Mouse (Mus musculus) hindbrain, embryonic 13.5 days (tissue): ENCODE data around the gene Scaf11. TPM values are rescaled to one million over a fixed set of nuclear protein-coding genes. Genes with fewer than 3 reads are reported as not detected.
A peak's percentile ranks its signal among the peaks of the same experiment; 100 is the strongest.
"Not testable (repeated sequence)": the region's sequence is repeated elsewhere in the genome, so short reads cannot be mapped to it uniquely, and the experiment has no call there.

Source experiments
- ATAC-seq: fragments of 200-750 bp; cut with Nextera tagmentation; 2 replicates; pipeline ENCODE4 v1.8.0; 2017; ENCODE audit warnings: moderate TSS enrichment; ENCODE audit not compliant: low FRiP score
- H3K27ac ChIP-seq: fragments of 300-500 bp; sonication (generic); 2 replicates; pipeline ENCODE4 v1.5.1; 2015; ENCODE audit warnings: inconsistent platforms, mild to moderate bottlenecking, moderate library complexity
- H3K27me3 ChIP-seq: fragments of 300-500 bp; sonication (generic); 2 replicates; pipeline ENCODE4 v1.6.1; 2015; ENCODE audit warnings: mild to moderate bottlenecking, inconsistent platforms
- H3K36me3 ChIP-seq: fragments of 300-500 bp; sonication (generic); 2 replicates; pipeline ENCODE4 v1.6.1; 2015; ENCODE audit warnings: mild to moderate bottlenecking, inconsistent platforms
- H3K4me1 ChIP-seq: fragments of 300-500 bp; sonication (generic); replicated peaks from 2 replicates; pipeline ENCODE4 v1.6.1; 2015; ENCODE audit warnings: inconsistent platforms
- H3K4me2 ChIP-seq: fragments of 300-500 bp; sonication (generic); 2 replicates; pipeline ENCODE4 v1.6.1; 2015; ENCODE audit warnings: inconsistent platforms, mild to moderate bottlenecking, moderate library complexity
- H3K4me3 ChIP-seq: fragments of 300-500 bp; sonication (generic); 2 replicates; pipeline ENCODE4 v1.5.1; 2015; ENCODE audit warnings: mild to moderate bottlenecking, inconsistent platforms
- H3K9ac ChIP-seq: fragments of 300-500 bp; sonication (generic); 2 replicates; pipeline ENCODE4 v1.6.1; 2015; ENCODE audit warnings: mild to moderate bottlenecking, inconsistent platforms
- H3K9me3 ChIP-seq: fragments of 300-500 bp; sonication (generic); 2 replicates; pipeline ENCODE4 v1.6.1; 2016; ENCODE audit warnings: inconsistent platforms
- whole genome bisulfite sequencing: fragments of 180-500 bp; shearing (Covaris S2); methylation state at CpG from one replicate; pipeline ENCODE4 v1.1.7; 2015; 5-methylcytosine and 5-hydroxymethylcytosine counted together
- polyA plus RNA-seq: library from polyadenylated mRNA; unstranded; fragments of >200 nt; fragmentation: Nextera tagmentation; extraction: Ambion mirVana; gene quantifications from 2 replicates; pipeline ENCODE4 v1.2.1, GENCODE M21; 2015

Gene Scaf11
- polyA plus RNA-seq, 1 experiment from 2014 or later: 54.4 TPM

- peak; percentile 63 for ATAC-seq
Measured at GRCm38 (mm10) chr15:96461541-96462512, 1.2 kb upstream of the Scaf11 start.

GRCm38 (mm10) chr15:96460451-96460729, 253 bp downstream of the Scaf11 start:
- Histone ChIP-seq H3K36me3 (no peaks in the 10 kb centered on the region), H3K4me3 (peak overlapping the region; percentile 86), H3K27me3 (no peaks in the 10 kb centered on the region), H3K27ac (peak overlapping the region; percentile 98), H3K4me1 (peaks cover 28% of the 10 kb centered on the region), H3K4me2 (peak overlapping the region; percentile 58), H3K9me3 (no peaks in the 10 kb centered on the region), H3K9ac (peak overlapping the region; percentile 89)
- no peak for ATAC-seq
- WGBS: under 1% methylated on average over 39 of the region's 50 CpGs

More at GRCm38 (mm10) chr15:96461541-96462512, 1.2 kb upstream of the Scaf11 start:
- Histone ChIP-seq H3K9me3 (no peaks in the 10 kb centered on the region), H3K27ac (peak overlapping the region; percentile 96), H3K4me2 (peak overlapping the region; percentile 78), H3K27me3 (no peaks in the 10 kb centered on the region), H3K4me3 (peak overlapping the region; percentile 86), H3K4me1 (peaks cover 28% of the 10 kb centered on the region), H3K36me3 (no peaks in the 10 kb centered on the region), H3K9ac (peak overlapping the region; percentile 82)
- 14% methylated on average over 22 of the region's 22 CpGs for WGBS

DNA sequence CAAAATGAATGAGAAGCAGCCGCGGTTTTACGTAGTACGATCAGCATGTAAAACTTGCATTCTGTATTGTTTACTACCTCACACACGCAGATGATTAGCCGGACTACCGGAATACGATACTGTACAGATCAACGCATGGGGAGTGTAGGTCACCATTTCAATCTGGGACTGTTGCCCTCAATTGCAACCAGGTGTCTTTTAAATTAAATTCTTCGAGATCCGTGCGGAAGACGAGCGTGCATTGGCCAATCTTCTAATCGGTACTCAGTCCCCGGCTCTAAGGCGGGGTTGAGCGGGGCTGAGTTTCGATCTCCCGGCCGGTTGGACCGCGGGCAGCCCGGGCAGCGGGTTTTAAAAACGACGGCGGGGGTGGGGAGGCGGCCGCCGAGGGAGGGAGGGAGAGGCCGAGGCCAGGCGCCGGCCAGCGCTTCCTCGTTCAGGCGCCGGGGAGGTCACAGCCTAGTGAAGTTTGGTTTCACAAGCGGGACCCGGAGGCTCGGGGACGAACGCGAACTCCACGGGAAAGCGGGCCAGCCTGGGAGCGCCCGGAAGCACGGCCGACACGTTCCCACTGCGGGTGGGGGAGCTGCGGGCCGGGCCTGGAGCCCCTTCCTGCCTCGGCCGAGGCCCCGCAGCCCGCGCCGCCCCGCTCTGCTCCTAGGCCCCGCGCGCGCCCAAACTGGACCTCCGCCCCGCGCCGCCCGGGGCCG, 747 bp downstream of the Scaf11 start:
- Histone ChIP-seq H3K27ac (peak overlapping the region; percentile 98), H3K27me3 (no peaks in the 10 kb centered on the region), H3K4me2 (peak overlapping the region; percentile 58), H3K4me3 (peak overlapping the region; percentile 86), H3K4me1 (peaks cover 28% of the 10 kb centered on the region), H3K9me3 (no peaks in the 10 kb centered on the region), H3K36me3 (no peaks in the 10 kb centered on the region), H3K9ac (peak overlapping the region; percentile 89)
- WGBS: under 1% methylated on average over 66 of the region's 71 CpGs
- ATAC-seq: peak; percentile 37

GRCm38 (mm10) chr15:96458273-96458672, 2.4 kb downstream of the Scaf11 start:
- no peaks in the 10 kb centered on the region for H3K27me3 ChIP-seq

GRCm38 (mm10) chr15:96457338-96457664, 3.3 kb downstream of the Scaf11 start:
- Histone ChIP-seq H3K4me2 (no peak overlapping the region), H3K36me3 (no peaks in the 10 kb centered on the region), H3K9ac (no peak overlapping the region), H3K4me1 (peaks cover 28% of the 10 kb centered on the region), H3K9me3 (no peaks in the 10 kb centered on the region), H3K4me3 (no peak overlapping the region), H3K27me3 (no peaks in the 10 kb centered on the region), H3K27ac (no peak overlapping the region)
- ATAC-seq: no peak
- 66% methylated on average over 3 of the region's 3 CpGs for WGBS

More at GRCm38 (mm10) chr15:96458273-96458672, 2.4 kb downstream of the Scaf11 start:
- no peak for ATAC-seq
- Histone ChIP-seq H3K27ac (no peak overlapping the region), H3K4me1 (peaks cover 28% of the 10 kb centered on the region), H3K36me3 (no peaks in the 10 kb centered on the region), H3K9me3 (no peaks in the 10 kb centered on the region), H3K9ac (no peak overlapping the region), H3K4me2 (no peak overlapping the region), H3K4me3 (no peak overlapping the region)
- 89% methylated on average over 3 of the region's 3 CpGs for WGBS

DNA sequence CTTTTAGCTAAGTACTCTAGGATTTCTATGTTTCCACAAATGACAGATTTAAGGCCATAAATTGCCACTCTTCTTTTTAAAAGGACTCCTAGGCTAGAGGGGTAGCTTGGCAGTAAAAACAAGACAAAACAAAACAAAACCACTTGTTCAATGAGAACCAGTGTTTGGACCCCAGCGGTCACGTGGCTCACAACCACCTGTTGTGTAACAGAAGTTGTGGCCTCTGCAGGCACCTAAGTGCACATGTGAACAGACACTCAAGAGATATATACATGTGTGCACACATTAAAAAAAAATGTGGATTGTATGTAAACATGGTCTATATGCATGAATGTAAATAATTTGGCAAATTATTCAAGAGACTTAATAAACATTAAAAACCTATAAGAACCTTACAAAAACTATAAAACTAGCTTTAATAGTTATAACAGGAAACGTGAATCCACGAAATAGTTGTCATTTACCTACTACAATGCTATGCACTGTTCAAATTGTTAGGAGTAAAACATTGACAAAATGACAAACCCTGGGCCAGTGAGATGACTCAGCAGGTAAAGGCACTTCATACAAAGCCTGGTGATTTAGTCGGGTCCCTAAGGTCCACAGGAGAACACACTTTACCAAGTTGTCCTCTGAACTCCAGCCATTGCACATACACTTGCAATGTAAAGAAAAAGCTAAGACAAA, 3.8 kb downstream of the Scaf11 start:
- Histone ChIP-seq H3K36me3 (peaks cover under 1% of the 10 kb centered on the region), H3K27ac (no peak overlapping the region), H3K4me1 (peaks cover 23% of the 10 kb centered on the region), H3K4me2 (no peak overlapping the region), H3K9me3 (no peaks in the 10 kb centered on the region), H3K4me3 (no peak overlapping the region), H3K27me3 (no peaks in the 10 kb centered on the region), H3K9ac (no peak overlapping the region)
- ATAC-seq: no peak
- 86% methylated on average over 5 of the region's 5 CpGs for WGBS

DNA sequence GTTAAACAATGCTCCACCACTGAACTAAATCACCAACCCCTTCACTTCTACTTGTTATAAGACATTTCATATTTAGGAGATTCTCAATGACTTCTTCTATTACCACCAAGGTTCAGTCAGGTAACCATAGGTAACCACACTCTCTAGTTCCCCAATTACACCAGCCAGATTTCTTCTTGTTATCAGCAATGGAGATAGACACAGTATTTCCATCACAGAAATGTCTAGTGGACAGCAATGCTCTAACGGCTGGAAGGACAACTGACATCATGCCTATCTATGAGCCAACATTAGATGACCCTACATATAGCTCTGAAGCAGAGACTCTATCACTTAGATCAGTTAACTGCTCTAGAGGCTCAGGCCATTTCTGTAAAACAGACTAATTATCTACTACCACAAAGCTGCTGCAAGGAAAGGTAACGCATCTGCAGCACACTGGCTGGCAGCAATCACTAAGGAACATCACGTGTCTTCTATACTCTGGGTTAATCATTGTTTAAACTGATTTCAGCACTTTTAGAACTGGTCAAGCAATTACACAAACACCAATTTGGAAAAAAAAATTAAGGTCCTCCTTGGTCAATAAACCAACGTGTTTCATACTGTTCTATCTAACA, 4.9 kb downstream of the Scaf11 start:
- no peaks in the 10 kb centered on the region for H3K27me3 ChIP-seq
- H3K9me3 ChIP-seq: no peaks in the 10 kb centered on the region
- WGBS: 65% methylated on average over 4 of the region's 4 CpGs
- H3K9ac ChIP-seq: no peak overlapping the region
- no peak overlapping the region for H3K4me2 ChIP-seq
- no peak overlapping the region for H3K27ac ChIP-seq
- H3K36me3 ChIP-seq: peaks cover 12% of the 10 kb centered on the region
- peaks cover 19% of the 10 kb centered on the region for H3K4me1 ChIP-seq
- no peak overlapping the region for H3K4me3 ChIP-seq
- ATAC-seq: no peak

- no peak for ATAC-seq
- no peak overlapping the region for H3K4me3 ChIP-seq
- WGBS: 93% methylated on average over 1 of the region's 1 CpGs
- no peak overlapping the region for H3K4me2 ChIP-seq
- H3K27ac ChIP-seq: no peak overlapping the region
- peaks cover 6% of the 10 kb centered on the region for H3K4me1 ChIP-seq
- no peaks in the 10 kb centered on the region for H3K27me3 ChIP-seq
- H3K9me3 ChIP-seq: no peaks in the 10 kb centered on the region
- H3K9ac ChIP-seq: no peak overlapping the region
- peaks cover 12% of the 10 kb centered on the region for H3K36me3 ChIP-seq
Measured at GRCm38 (mm10) chr15:96453346-96453745, 7.3 kb downstream of the Scaf11 start.

- Histone ChIP-seq H3K27ac (no peak overlapping the region), H3K9me3 (no peaks in the 10 kb centered on the region), H3K4me1 (no peaks in the 10 kb centered on the region), H3K36me3 (peaks cover 21% of the 10 kb centered on the region), H3K4me3 (no peak overlapping the region), H3K27me3 (no peaks in the 10 kb centered on the region), H3K9ac (no peak overlapping the region), H3K4me2 (no peak overlapping the region)
- 93% methylated on average over 7 of the region's 7 CpGs for WGBS
- ATAC-seq: no peak
Measured at GRCm38 (mm10) chr15:96448656-96449299, 11.9 kb downstream of the Scaf11 start.

- Histone ChIP-seq H3K9me3 (no peaks in the 10 kb centered on the region), H3K27me3 (no peaks in the 10 kb centered on the region), H3K36me3 (peaks cover 24% of the 10 kb centered on the region), H3K4me1 (no peaks in the 10 kb centered on the region), H3K4me2 (no peak overlapping the region), H3K27ac (no peak overlapping the region), H3K9ac (no peak overlapping the region), H3K4me3 (no peak overlapping the region)
- ATAC-seq: no peak
- WGBS: 84% methylated on average over 10 of the region's 10 CpGs
Measured at GRCm38 (mm10) chr15:96446785-96447184, 13.9 kb downstream of the Scaf11 start.

DNA sequence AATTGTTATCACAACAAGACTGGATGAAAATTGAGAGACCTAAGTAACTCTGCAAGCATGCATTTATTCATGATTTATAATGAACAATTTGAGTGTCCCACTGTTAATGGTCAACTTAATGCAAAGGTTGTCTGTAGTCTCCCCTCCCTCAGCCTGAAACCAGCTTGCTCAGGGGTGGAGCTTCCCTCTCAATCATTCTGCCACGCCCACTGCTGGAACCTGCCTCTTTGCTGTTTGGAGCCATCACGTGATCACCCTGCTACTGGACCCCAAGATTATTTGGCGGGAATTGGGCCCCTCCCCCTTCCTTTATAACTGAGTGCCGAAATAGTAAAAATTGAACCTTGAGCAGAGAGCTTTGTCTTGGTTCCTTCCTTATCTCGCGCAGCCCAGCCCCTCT, 19.2 kb downstream of the Scaf11 start:
- H3K9ac ChIP-seq, H3K4me3 ChIP-seq, H3K4me2 ChIP-seq, H3K27me3 ChIP-seq, ATAC-seq, H3K9me3 ChIP-seq, H3K27ac ChIP-seq, H3K4me1 ChIP-seq: not testable (repeated sequence)
- H3K36me3 ChIP-seq: peaks cover 15% of the 10 kb centered on the region
- 82% methylated on average over 6 of the region's 6 CpGs for WGBS
